Mouse (Mus musculus) layer of hippocampus, postnatal 36 days (tissue): ENCODE measurements around the gene Gm14137. TPM values are rescaled to one million over a fixed set of nuclear protein-coding genes. Genes with fewer than 3 reads are reported as not detected.

Source experiments
- DNase-seq, 2 experiments: peaks; one replicate each; pipeline ENCODE4 v3.0.0; 2022
- total RNA-seq, 2 experiments: library from RNA; stranded (reverse); gene quantifications; 2 replicates each; pipeline ENCODE4 v1.2.3; 2021

Gene Gm14137
- not detected for total RNA-seq

- no peak for DNase-seq
Observed at GRCm38 (mm10) chr2:119173991-119174651, at the start of gene Gm14137. Gm14137 (plus strand) TSS chr2:119174509.

- no peak for DNase-seq
Observed at GRCm38 (mm10) chr2:119136346-119136898, 37.9 kb upstream of the Gm14137 start.

- DNase-seq = no peak
Observed at GRCm38 (mm10) chr2:119145199-119145598, 29.1 kb upstream of the Gm14137 start.

- no peak for DNase-seq
Observed at GRCm38 (mm10) chr2:119146435-119146834, 27.9 kb upstream of the Gm14137 start.

GRCm38 (mm10) chr2:119147160-119147678, 27.1 kb upstream of the Gm14137 start:
- no peak for DNase-seq

- no peak for DNase-seq
Observed at GRCm38 (mm10) chr2:119147775-119148174, 26.5 kb upstream of the Gm14137 start.

- DNase-seq = no peak
Observed at GRCm38 (mm10) chr2:119152255-119152654, 22.1 kb upstream of the Gm14137 start.

GRCm38 (mm10) chr2:119154683-119155082, 19.6 kb upstream of the Gm14137 start:
- no peak for DNase-seq

- no peak for DNase-seq
Observed at GRCm38 (mm10) chr2:119155388-119155787, 18.9 kb upstream of the Gm14137 start.

- peak; percentile 7 to 17 for DNase-seq
Observed at GRCm38 (mm10) chr2:119156081-119156680, 18.1 kb upstream of the Gm14137 start.

GRCm38 (mm10) chr2:119156681-119157572, 17.4 kb upstream of the Gm14137 start, which contains the start of gene Rmdn3:
Rmdn3 (minus strand) TSS chr2:119157034.
- peak; percentile 94 to 96 for DNase-seq

GRCm38 (mm10) chr2:119157836-119158235, 16.5 kb upstream of the Gm14137 start:
- no peak for DNase-seq

GRCm38 (mm10) chr2:119161247-119161646, 13.1 kb upstream of the Gm14137 start:
- DNase-seq = no peak

- no peak for DNase-seq
Observed at GRCm38 (mm10) chr2:119163135-119163534, 11.2 kb upstream of the Gm14137 start.

GRCm38 (mm10) chr2:119163999-119164398, 10.3 kb upstream of the Gm14137 start:
- no peak for DNase-seq

GRCm38 (mm10) chr2:119165401-119165800, 8.9 kb upstream of the Gm14137 start:
- no peak for DNase-seq

- peak in 1 of 2 experiments; percentile 16 for DNase-seq
Observed at GRCm38 (mm10) chr2:119166901-119167865, 7.1 kb upstream of the Gm14137 start, which contains the start of gene Gchfr. Gchfr (plus strand) TSS chr2:119167773.

- DNase-seq = no peak
Observed at GRCm38 (mm10) chr2:119167866-119168256, 6.4 kb upstream of the Gm14137 start.

- DNase-seq = no peak
Observed at GRCm38 (mm10) chr2:119170282-119170681, 4.0 kb upstream of the Gm14137 start.

- no peak for DNase-seq
Observed at GRCm38 (mm10) chr2:119171574-119171973, 2.7 kb upstream of the Gm14137 start.

GRCm38 (mm10) chr2:119172446-119172845, 1.9 kb upstream of the Gm14137 start:
- no peak for DNase-seq
